Mouse (Mus musculus) 416B (cell line): ENCODE results near the gene Smchd1.
"Not testable (repeated sequence)": the region's sequence is repeated elsewhere in the genome, so short reads cannot be mapped to it uniquely, and the experiment has no call there.

Source experiments
- DNase-seq: peaks from one replicate; pipeline ENCODE4 v3.0.0; 2011; ENCODE audit warnings: low read depth

The Smchd1 gene

GRCm38 (mm10) chr17:71444718-71445117 lies 30.4 kb downstream of the Smchd1 start:
- DNase-seq = peak; percentile 61

- no peak for DNase-seq
These were observed 31.0 kb downstream of the Smchd1 start for GRCm38 (mm10) chr17:71444126-71444525.

- no peak for DNase-seq
These were observed 31.9 kb downstream of the Smchd1 start for GRCm38 (mm10) chr17:71443273-71443672.

GRCm38 (mm10) chr17:71422502-71422901 lies 52.6 kb downstream of the Smchd1 start:
- DNase-seq = not testable (repeated sequence)

- DNase-seq = not testable (repeated sequence)
These were observed 55.7 kb downstream of the Smchd1 start for GRCm38 (mm10) chr17:71419448-71419847.

GRCm38 (mm10) chr17:71417008-71417407 lies 58.1 kb downstream of the Smchd1 start:
- DNase-seq = peak; percentile 13

- no peak for DNase-seq
These were observed 87.7 kb downstream of the Smchd1 start for GRCm38 (mm10) chr17:71387401-71387800.

GRCm38 (mm10) chr17:71380346-71380745 lies 94.8 kb downstream of the Smchd1 start:
- DNase-seq = no peak

- no peak for DNase-seq
These were observed 97.2 kb downstream of the Smchd1 start for GRCm38 (mm10) chr17:71377901-71378300.

- DNase-seq = no peak
These were observed 119.6 kb downstream of the Smchd1 start for GRCm38 (mm10) chr17:71355526-71355925.

GRCm38 (mm10) chr17:71354205-71354604 lies 120.9 kb downstream of the Smchd1 start:
- no peak for DNase-seq

- no peak for DNase-seq
These were observed 127.0 kb downstream of the Smchd1 start for GRCm38 (mm10) chr17:71348188-71348587.

- no peak for DNase-seq
These were observed 133.1 kb downstream of the Smchd1 start for GRCm38 (mm10) chr17:71342006-71342405.

- DNase-seq = no peak
These were observed 136.5 kb downstream of the Smchd1 start for GRCm38 (mm10) chr17:71338627-71339026.

GRCm38 (mm10) chr17:71337546-71337945 lies 137.6 kb downstream of the Smchd1 start:
- DNase-seq = peak; percentile 68

- DNase-seq = no peak
These were observed 138.7 kb downstream of the Smchd1 start for GRCm38 (mm10) chr17:71336421-71336820.

GRCm38 (mm10) chr17:71332298-71332697 lies 142.8 kb downstream of the Smchd1 start:
- no peak for DNase-seq

GRCm38 (mm10) chr17:71320731-71321130 lies 154.4 kb downstream of the Smchd1 start:
- DNase-seq = not testable (repeated sequence)

- DNase-seq = no peak
These were observed 155.8 kb downstream of the Smchd1 start for GRCm38 (mm10) chr17:71319361-71319760.

- DNase-seq = no peak
These were observed 157.6 kb downstream of the Smchd1 start for GRCm38 (mm10) chr17:71317571-71317970.

- DNase-seq = no peak
These were observed 160.8 kb downstream of the Smchd1 start for GRCm38 (mm10) chr17:71314315-71314714.

- DNase-seq = peak; percentile 82
These were observed 163.6 kb downstream of the Smchd1 start, which contains the start of gene Emilin2 for GRCm38 (mm10) chr17:71311340-71312171. Emilin2 (minus strand) TSS chr17:71311978.

GRCm38 (mm10) chr17:71310486-71311339 lies 164.4 kb downstream of the Smchd1 start:
- DNase-seq = peak; percentile 69
